Mouse (Mus musculus) gastrocnemius, postnatal 4 days (tissue): ENCODE measurements around the gene Olfr481. TPM values are rescaled to one million over a fixed set of nuclear protein-coding genes. Genes with fewer than 3 reads are reported as not detected.

Experiments used
- DNase-seq, 2 experiments: peaks; one replicate each; pipeline ENCODE4 v3.0.0; 2021 to 2022; ENCODE audit warnings: low spot score in 2 of 2, mixed read lengths in 2 of 2
- long read RNA-seq, 2 experiments: library from polyadenylated mRNA; stranded (forward); transcript quantifications; one replicate each; pipeline ENCODE4 v2.0.0; 2021
- total RNA-seq, 2 experiments: library from RNA; stranded (reverse); gene quantifications; 2 replicates each; pipeline ENCODE4 v1.2.3; 2021

The Olfr481 gene
- total RNA-seq, result not detected
- long read RNA-seq, experiment 1, result 0 reads
- long read RNA-seq, experiment 2, result 0 reads

DNA sequence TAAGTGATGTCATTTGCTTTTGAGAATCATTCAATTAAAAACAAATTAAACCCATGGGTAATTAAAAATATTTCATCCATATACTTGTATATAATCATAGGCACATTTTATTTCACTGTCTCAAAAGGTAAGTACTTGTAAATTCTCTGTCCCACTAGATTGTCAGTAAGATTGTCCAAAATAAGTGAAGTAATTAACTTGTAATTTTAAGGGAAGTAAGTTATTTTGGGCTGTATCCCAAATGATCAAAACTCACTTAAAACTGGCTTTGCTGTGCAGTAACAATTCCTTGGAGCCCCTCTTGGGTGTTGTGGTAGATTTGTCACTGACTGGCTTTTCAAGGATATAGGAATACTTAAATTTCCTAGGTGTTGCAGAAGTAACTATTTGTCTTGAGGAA lies at the start of gene Olfr481:
Gene Olfr481, plus strand, starts transcription at position 301 of the 400 bp plus-strand sequence.
- DNase-seq, result no peak

DNA sequence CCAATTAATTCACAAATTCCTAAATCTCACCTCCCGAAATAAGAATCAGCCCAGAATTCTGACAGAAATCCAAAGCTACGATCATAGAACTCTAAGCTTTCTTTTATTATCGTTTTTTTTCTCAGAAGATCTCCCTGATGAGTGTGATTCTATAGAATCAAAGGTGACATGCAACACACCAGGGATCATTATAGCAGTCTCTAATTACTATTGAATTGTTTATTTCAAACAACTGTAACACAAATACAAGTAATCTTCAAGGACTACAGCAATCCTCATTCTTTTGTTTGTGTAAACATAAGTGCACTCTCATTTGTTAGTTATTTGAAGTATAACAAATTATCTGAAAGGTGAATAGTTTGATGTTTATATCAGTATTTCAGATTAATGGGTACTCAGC lies 45.8 kb upstream of the Olfr481 start, which contains the start of gene Olfr478:
Gene Olfr478, minus strand, starts transcription at position 101 of the 400 bp plus-strand sequence.
- no peak for DNase-seq

DNA sequence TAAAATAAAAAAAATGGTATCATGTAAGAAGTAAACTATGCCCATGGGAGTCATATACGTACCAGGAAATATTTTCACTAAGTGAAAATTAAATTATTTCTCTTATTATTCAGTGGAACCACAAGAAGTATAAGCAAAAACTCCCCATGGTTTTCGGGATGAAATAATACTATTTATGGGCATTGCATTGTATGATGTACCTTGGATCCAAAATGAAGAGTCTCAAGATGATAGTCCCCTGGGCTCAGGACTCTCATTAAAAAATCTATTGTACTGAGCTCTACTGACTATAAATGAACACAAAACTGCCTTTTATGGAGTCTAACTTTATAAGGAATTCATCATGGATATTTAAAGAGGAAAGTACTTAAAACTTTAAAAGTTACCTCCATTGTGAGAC lies 29.3 kb upstream of the Olfr481 start, which contains the start of gene Olfr479:
Gene Olfr479, plus strand, starts transcription at position 301 of the 400 bp plus-strand sequence.
- DNase-seq, result no peak

DNA sequence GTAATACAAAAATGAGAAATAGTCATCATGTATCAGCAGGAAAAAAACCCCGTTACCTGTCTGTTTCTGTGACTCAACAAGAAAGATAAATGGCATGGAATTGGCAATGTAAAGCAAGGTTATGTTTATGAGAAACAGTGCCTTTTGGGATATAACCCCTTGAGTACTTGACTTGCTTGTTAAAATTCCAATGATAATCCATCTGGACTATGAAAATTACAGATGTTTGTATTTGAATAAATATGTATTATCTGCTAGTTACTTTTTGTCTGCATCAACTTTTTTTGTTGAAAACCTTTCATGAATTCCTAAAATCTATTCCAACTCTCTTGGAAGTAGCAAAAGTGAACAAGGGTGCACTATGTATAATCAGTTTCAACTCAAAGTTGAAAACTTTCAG lies 12.4 kb upstream of the Olfr481 start, which contains the start of gene Olfr480:
Gene Olfr480, minus strand, starts transcription at position 101 of the 400 bp plus-strand sequence.
- no peak for DNase-seq

DNA sequence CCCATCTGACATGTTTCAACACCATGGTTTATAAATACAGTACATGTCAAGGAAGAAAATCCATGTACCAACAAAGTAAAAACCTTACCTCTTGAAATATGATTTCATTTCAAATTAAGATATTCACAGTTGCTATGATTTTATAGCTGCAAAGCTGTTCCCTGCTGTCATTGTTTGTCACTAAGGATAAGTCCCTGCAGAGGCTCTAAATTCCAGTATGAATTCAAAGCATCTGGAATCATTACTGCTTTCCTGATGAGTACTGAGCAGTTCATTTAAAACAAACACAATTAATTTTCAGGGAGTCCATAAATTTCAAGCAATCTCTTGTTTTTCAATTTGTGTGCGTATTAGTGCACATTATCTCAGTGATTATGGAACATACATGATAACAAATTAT lies 17.8 kb downstream of the Olfr481 start, which contains the start of gene Olfr482:
Gene Olfr482, minus strand, starts transcription at position 101 of the 400 bp plus-strand sequence.
- no peak for DNase-seq

DNA sequence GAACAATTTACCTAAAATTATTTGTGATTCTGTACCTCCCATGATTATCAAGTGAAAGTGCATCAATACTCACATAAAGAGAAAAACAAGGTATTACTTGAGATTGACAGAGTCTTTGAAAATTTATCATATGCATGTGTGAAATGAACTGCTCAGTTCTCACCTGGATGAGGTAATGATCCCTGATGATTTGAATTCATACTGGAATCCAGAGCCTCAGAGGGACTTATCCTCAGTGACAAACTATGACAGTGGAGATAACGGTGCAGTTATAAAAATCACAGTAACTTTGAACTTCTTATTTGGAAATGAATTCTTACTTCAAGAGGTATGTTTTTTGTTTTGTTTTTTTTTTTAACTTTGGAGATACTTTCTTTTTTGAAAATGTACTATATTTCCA lies 20.9 kb downstream of the Olfr481 start, which contains the start of gene Olfr483:
Gene Olfr483, plus strand, starts transcription at position 301 of the 400 bp plus-strand sequence.
- no peak for DNase-seq

DNA sequence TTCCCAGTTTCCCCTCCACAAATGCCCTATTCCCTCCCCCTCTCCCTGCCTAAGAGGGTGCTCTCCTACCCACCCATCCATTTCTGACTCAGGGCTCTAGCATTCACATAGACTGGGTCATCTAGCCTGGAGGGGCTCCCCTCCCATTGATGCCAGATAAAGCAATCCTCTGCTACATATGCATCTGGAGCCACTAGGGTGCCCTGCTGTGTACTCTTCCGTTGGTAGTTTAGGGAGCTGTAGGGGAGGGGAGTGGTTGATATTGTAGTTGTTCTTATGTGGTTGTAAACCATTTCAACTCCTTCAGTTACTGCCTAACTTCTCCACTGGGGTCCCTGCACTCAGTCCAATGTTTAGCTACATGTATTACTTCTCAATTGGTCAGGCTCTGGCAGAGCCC lies 41.0 kb downstream of the Olfr481 start:
- DNase-seq, result no peak

DNA sequence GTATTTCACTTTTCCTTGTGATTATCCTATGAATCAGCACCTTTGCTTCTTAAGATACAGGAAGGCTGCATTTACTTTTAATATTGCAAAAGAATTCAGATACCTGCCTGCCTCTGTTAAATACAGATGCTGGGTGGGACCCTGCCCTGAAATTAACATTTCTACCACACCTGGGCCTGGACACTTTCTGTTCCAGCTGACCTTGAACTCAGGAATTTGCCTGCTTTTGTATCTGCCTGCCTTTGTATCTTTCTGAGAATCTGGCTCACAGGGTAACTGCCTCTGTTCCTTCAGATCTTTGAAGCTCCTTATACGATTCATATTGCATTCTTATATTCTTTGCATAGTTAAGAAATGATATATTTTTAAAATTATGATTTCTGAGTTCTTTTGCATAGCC lies 41.8 kb downstream of the Olfr481 start:
- DNase-seq, result no peak

DNA sequence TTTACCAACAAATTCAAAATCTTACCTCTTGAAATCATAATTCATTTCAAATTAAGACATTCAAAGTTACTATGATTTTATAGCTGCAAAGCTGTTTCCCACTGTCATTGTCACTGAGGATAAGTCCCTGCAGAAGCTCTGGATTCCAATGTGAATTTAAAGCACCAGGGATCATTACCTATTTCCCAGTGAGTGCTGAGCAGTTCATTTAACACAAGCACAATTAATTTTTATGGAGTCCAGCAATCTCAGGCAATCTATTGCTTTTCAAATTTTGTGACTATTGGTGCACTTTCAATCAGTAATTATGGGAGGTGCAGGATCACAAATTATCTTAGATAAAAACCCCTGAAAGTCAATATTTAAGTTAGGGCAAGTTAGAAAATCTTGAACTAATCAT lies 47.7 kb downstream of the Olfr481 start, which contains the start of gene Olfr484:
Gene Olfr484, minus strand, starts transcription at position 101 of the 400 bp plus-strand sequence.
- no peak for DNase-seq

Other genes starting within 250 kb of the Olfr481 start
- gene Olfr470, start 232.4 kb upstream of the Olfr481 start, total RNA-seq, result not detected
- gene Olfr472, start 182.0 kb upstream of the Olfr481 start, total RNA-seq, result not detected
- gene Olfr473, start 149.4 kb upstream of the Olfr481 start, total RNA-seq, result not detected
- gene Olfr474, start 125.2 kb upstream of the Olfr481 start, total RNA-seq, result not detected
- gene Olfr476, start 115.1 kb upstream of the Olfr481 start, total RNA-seq, result not detected
- gene Olfr477, start 93.2 kb upstream of the Olfr481 start, total RNA-seq, result not detected
- not detected for gene Olfr478, start 45.9 kb upstream of the Olfr481 start, total RNA-seq
- not detected for gene Olfr479, start 29.2 kb upstream of the Olfr481 start, total RNA-seq
- gene Olfr480, start 12.5 kb upstream of the Olfr481 start, total RNA-seq, result not detected
- under 1 TPM; 0.62 to 0.74 TPM for gene Olfr482, start 17.7 kb downstream of the Olfr481 start, total RNA-seq
- not detected for gene Olfr483, start 21.0 kb downstream of the Olfr481 start, total RNA-seq
- gene Olfr484, start 47.6 kb downstream of the Olfr481 start, total RNA-seq, result not detected
- gene Olfr485, start 80.0 kb downstream of the Olfr481 start, total RNA-seq, result not detected
- gene Olfr486, start 92.9 kb downstream of the Olfr481 start, total RNA-seq, result not detected
- not detected for gene Olfr487, start 134.8 kb downstream of the Olfr481 start, total RNA-seq
- gene Olfr488, start 178.5 kb downstream of the Olfr481 start, total RNA-seq, result not detected
- gene Olfr490, start 209.1 kb downstream of the Olfr481 start, total RNA-seq, result not detected
- not detected for gene Olfr491, start 233.6 kb downstream of the Olfr481 start, total RNA-seq
- gene Olfr492, start 243.8 kb downstream of the Olfr481 start, total RNA-seq, result not detected